Mouse (Mus musculus): Measurements from ENCODE around the gene Wdr41. TPM values are rescaled to one million over a fixed set of nuclear protein-coding genes. Genes with fewer than 3 reads are reported as not detected.

The Wdr41 gene
- polyA plus RNA-seq, 1 experiment from 2014 or later = 12.1 TPM

- Histone ChIP-seq H3K4me3 (ENCODE audit: low read depth, low read length) (peak overlapping the region; percentile 67), H3K36me3 (ENCODE audit: control insufficient read depth, insufficient read depth, low read length) (no peaks in the 10 kb centered on the region), H3K4me1 (replicated peaks; ENCODE audit: control insufficient read depth, insufficient read depth, low read length) (peaks cover 3% of the 10 kb centered on the region), H3K27ac (ENCODE audit: low read depth, low read length) (peak overlapping the region; percentile 75; the same call in 1 of the 2 replicates), H3K27me3 (replicated peaks; ENCODE audit: control insufficient read depth, insufficient read depth, low read length) (no peaks in the 10 kb centered on the region), H3K9ac (ENCODE audit: low read depth, low read length) (peak overlapping the region; percentile 83), H3K9me3 (ENCODE audit: control insufficient read depth, low read length) (no peaks in the 10 kb centered on the region), H3K4me2 (peak overlapping the region; percentile 66)
- no peak for ATAC-seq (replicated peaks; ENCODE audit: low FRiP score)
- 24% methylated on average over 9 of the region's 9 CpGs for WGBS
- no peak for DNase-seq (ENCODE audit: low spot score)
Observed at GRCm38 (mm10) chr13:94975828-94976218, 321 bp upstream of the Wdr41 start.

GRCm38 (mm10) chr13:94979081-94979480, 2.9 kb downstream of the Wdr41 start:
- H3K4me2 ChIP-seq = no peak overlapping the region
- H3K36me3 ChIP-seq (ENCODE audit: control insufficient read depth, insufficient read depth, low read length) = no peaks in the 10 kb centered on the region
- no peaks in the 10 kb centered on the region for H3K9me3 ChIP-seq (ENCODE audit: control insufficient read depth, low read length)
- H3K27ac ChIP-seq (ENCODE audit: low read depth, low read length) = no peak overlapping the region
- no peak overlapping the region for H3K4me3 ChIP-seq (ENCODE audit: low read depth, low read length)
- H3K27me3 ChIP-seq (replicated peaks; ENCODE audit: control insufficient read depth, insufficient read depth, low read length) = no peaks in the 10 kb centered on the region
- peaks cover 3% of the 10 kb centered on the region for H3K4me1 ChIP-seq (replicated peaks; ENCODE audit: control insufficient read depth, insufficient read depth, low read length)
- WGBS = 57% methylated on average over 7 of the region's 7 CpGs
- no peak for DNase-seq (ENCODE audit: low spot score)
- no peak overlapping the region for H3K9ac ChIP-seq (ENCODE audit: low read depth, low read length)
- no peak for ATAC-seq (replicated peaks; ENCODE audit: low FRiP score)

GRCm38 (mm10) chr13:94990516-94990915, 14.4 kb downstream of the Wdr41 start:
- ATAC-seq (replicated peaks; ENCODE audit: low FRiP score) (no peak), DNase-seq (ENCODE audit: low spot score) (no peak)
- H3K27ac ChIP-seq (ENCODE audit: low read depth, low read length) = no peak overlapping the region
- H3K36me3 ChIP-seq (ENCODE audit: control insufficient read depth, insufficient read depth, low read length) = no peaks in the 10 kb centered on the region
- 61% methylated on average over 5 of the region's 5 CpGs for WGBS
- H3K9me3 ChIP-seq (ENCODE audit: control insufficient read depth, low read length) = no peaks in the 10 kb centered on the region
- H3K4me2 ChIP-seq = no peak overlapping the region
- no peaks in the 10 kb centered on the region for H3K27me3 ChIP-seq (replicated peaks; ENCODE audit: control insufficient read depth, insufficient read depth, low read length)
- no peak overlapping the region for H3K9ac ChIP-seq (ENCODE audit: low read depth, low read length)
- H3K4me1 ChIP-seq (replicated peaks; ENCODE audit: control insufficient read depth, insufficient read depth, low read length) = no peaks in the 10 kb centered on the region
- H3K4me3 ChIP-seq (ENCODE audit: low read depth, low read length) = no peak overlapping the region

- no peaks in the 10 kb centered on the region for H3K27me3 ChIP-seq (replicated peaks; ENCODE audit: control insufficient read depth, insufficient read depth, low read length)
- H3K4me3 ChIP-seq (ENCODE audit: low read depth, low read length) = no peak overlapping the region
- DNase-seq (ENCODE audit: low spot score) (no peak), ATAC-seq (replicated peaks; ENCODE audit: low FRiP score) (no peak)
- H3K4me2 ChIP-seq = no peak overlapping the region
- H3K36me3 ChIP-seq (ENCODE audit: control insufficient read depth, insufficient read depth, low read length) = no peaks in the 10 kb centered on the region
- no peak overlapping the region for H3K27ac ChIP-seq (ENCODE audit: low read depth, low read length)
- H3K4me1 ChIP-seq (replicated peaks; ENCODE audit: control insufficient read depth, insufficient read depth, low read length) = no peaks in the 10 kb centered on the region
- no peak overlapping the region for H3K9ac ChIP-seq (ENCODE audit: low read depth, low read length)
- WGBS = 59% methylated on average over 8 of the region's 8 CpGs
- H3K9me3 ChIP-seq (ENCODE audit: control insufficient read depth, low read length) = no peaks in the 10 kb centered on the region
Observed at GRCm38 (mm10) chr13:95007281-95007680, 31.1 kb downstream of the Wdr41 start.

GRCm38 (mm10) chr13:95009261-95009660, 33.1 kb downstream of the Wdr41 start:
- Histone ChIP-seq H3K9me3 (ENCODE audit: control insufficient read depth, low read length) (no peaks in the 10 kb centered on the region), H3K36me3 (ENCODE audit: control insufficient read depth, insufficient read depth, low read length) (no peaks in the 10 kb centered on the region), H3K4me1 (replicated peaks; ENCODE audit: control insufficient read depth, insufficient read depth, low read length) (no peaks in the 10 kb centered on the region), H3K4me3 (ENCODE audit: low read depth, low read length) (no peak overlapping the region), H3K27me3 (replicated peaks; ENCODE audit: control insufficient read depth, insufficient read depth, low read length) (no peaks in the 10 kb centered on the region), H3K4me2 (no peak overlapping the region), H3K9ac (ENCODE audit: low read depth, low read length) (no peak overlapping the region), H3K27ac (ENCODE audit: low read depth, low read length) (no peak overlapping the region)
- ATAC-seq (replicated peaks; ENCODE audit: low FRiP score) (no peak), DNase-seq (ENCODE audit: low spot score) (no peak)
- WGBS = 90% methylated on average over 7 of the region's 7 CpGs

- Histone ChIP-seq H3K36me3 (ENCODE audit: control insufficient read depth, insufficient read depth, low read length) (no peaks in the 10 kb centered on the region), H3K27ac (ENCODE audit: low read depth, low read length) (no peak overlapping the region)
Observed at GRCm38 (mm10) chr13:95011546-95012257, 35.6 kb downstream of the Wdr41 start.

GRCm38 (mm10) chr13:95017278-95017677, 41.1 kb downstream of the Wdr41 start:
- Histone ChIP-seq H3K36me3 (ENCODE audit: control insufficient read depth, insufficient read depth, low read length) (peaks cover 2% of the 10 kb centered on the region; the same call in 1 of the 2 replicates), H3K4me2 (no peak overlapping the region), H3K4me1 (replicated peaks; ENCODE audit: control insufficient read depth, insufficient read depth, low read length) (no peaks in the 10 kb centered on the region), H3K9me3 (ENCODE audit: control insufficient read depth, low read length) (no peaks in the 10 kb centered on the region), H3K27me3 (replicated peaks; ENCODE audit: control insufficient read depth, insufficient read depth, low read length) (no peaks in the 10 kb centered on the region), H3K27ac (ENCODE audit: low read depth, low read length) (no peak overlapping the region), H3K9ac (ENCODE audit: low read depth, low read length) (no peak overlapping the region), H3K4me3 (ENCODE audit: low read depth, low read length) (no peak overlapping the region)
- 87% methylated on average over 6 of the region's 6 CpGs for WGBS
- DNase-seq (ENCODE audit: low spot score) = no peak
- ATAC-seq (replicated peaks; ENCODE audit: low FRiP score) = no peak

More at GRCm38 (mm10) chr13:95011546-95012257, 35.6 kb downstream of the Wdr41 start:
- Histone ChIP-seq H3K4me3 (ENCODE audit: low read depth, low read length) (no peak overlapping the region), H3K27me3 (replicated peaks; ENCODE audit: control insufficient read depth, insufficient read depth, low read length) (no peaks in the 10 kb centered on the region), H3K9me3 (ENCODE audit: control insufficient read depth, low read length) (no peaks in the 10 kb centered on the region), H3K4me2 (no peak overlapping the region), H3K9ac (ENCODE audit: low read depth, low read length) (no peak overlapping the region), H3K4me1 (replicated peaks; ENCODE audit: control insufficient read depth, insufficient read depth, low read length) (no peaks in the 10 kb centered on the region)
- WGBS = 84% methylated on average over 7 of the region's 7 CpGs
- ATAC-seq (replicated peaks; ENCODE audit: low FRiP score) (no peak), DNase-seq (ENCODE audit: low spot score) (no peak)

- peak; percentile 39 for DNase-seq (ENCODE audit: low spot score)
- Histone ChIP-seq H3K4me1 (replicated peaks; ENCODE audit: control insufficient read depth, insufficient read depth, low read length) (no peaks in the 10 kb centered on the region), H3K9me3 (ENCODE audit: control insufficient read depth, low read length) (no peaks in the 10 kb centered on the region), H3K27me3 (replicated peaks; ENCODE audit: control insufficient read depth, insufficient read depth, low read length) (no peaks in the 10 kb centered on the region), H3K36me3 (ENCODE audit: control insufficient read depth, insufficient read depth, low read length) (peaks cover 2% of the 10 kb centered on the region; the same call in 1 of the 2 replicates), H3K27ac (ENCODE audit: low read depth, low read length) (no peak overlapping the region), H3K4me2 (no peak overlapping the region), H3K9ac (ENCODE audit: low read depth, low read length) (no peak overlapping the region), H3K4me3 (ENCODE audit: low read depth, low read length) (no peak overlapping the region)
- 21% methylated on average over 9 of the region's 9 CpGs for WGBS
- no peak for ATAC-seq (replicated peaks; ENCODE audit: low FRiP score)
Observed at GRCm38 (mm10) chr13:95017916-95018315, 41.8 kb downstream of the Wdr41 start.

- H3K4me1 ChIP-seq (replicated peaks; ENCODE audit: control insufficient read depth, insufficient read depth, low read length) = no peaks in the 10 kb centered on the region
- 51% methylated on average over 6 of the region's 6 CpGs for WGBS
- H3K9ac ChIP-seq (ENCODE audit: low read depth, low read length) = no peak overlapping the region
- H3K4me2 ChIP-seq = no peak overlapping the region
- no peak overlapping the region for H3K27ac ChIP-seq (ENCODE audit: low read depth, low read length)
- DNase-seq (ENCODE audit: low spot score) (no peak), ATAC-seq (replicated peaks; ENCODE audit: low FRiP score) (no peak)
- no peaks in the 10 kb centered on the region for H3K27me3 ChIP-seq (replicated peaks; ENCODE audit: control insufficient read depth, insufficient read depth, low read length)
- H3K4me3 ChIP-seq (ENCODE audit: low read depth, low read length) = no peak overlapping the region
- peaks cover 2% of the 10 kb centered on the region; the same call in 1 of the 2 replicates for H3K36me3 ChIP-seq (ENCODE audit: control insufficient read depth, insufficient read depth, low read length)
- H3K9me3 ChIP-seq (ENCODE audit: control insufficient read depth, low read length) = no peaks in the 10 kb centered on the region
Observed at GRCm38 (mm10) chr13:95019345-95019744, 43.2 kb downstream of the Wdr41 start.

All from liver, embryonic 11.5 days (tissue).